Mouse (Mus musculus): ENCODE measurements around the gene Olfr368.

The Olfr368 gene

DNA sequence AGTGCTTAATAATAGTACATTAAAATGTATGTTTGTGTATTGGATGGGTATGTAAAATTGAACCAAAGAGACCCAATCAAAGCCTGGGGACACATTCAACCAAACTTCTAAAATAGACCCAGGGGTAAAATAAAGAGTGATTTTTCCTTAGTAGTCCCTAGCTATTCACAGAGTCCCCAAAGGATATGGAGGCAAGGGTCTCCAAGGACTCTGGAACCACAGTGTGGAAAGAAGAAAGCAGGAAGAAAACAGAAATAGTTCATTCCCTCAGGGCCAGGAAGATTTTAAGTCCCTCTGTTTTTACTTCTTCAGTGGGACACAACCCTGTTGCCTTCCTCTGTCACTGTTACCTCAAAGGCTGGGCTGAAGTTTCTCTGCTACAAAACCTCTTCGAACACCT, at the start of gene Olfr368:
Gene Olfr368, plus strand, starts transcription at position 301 of the 400 bp plus-strand sequence.
- DNase-seq (ENCODE audit: extremely low read depth, insufficient read length, low spot score) = no peak

DNA sequence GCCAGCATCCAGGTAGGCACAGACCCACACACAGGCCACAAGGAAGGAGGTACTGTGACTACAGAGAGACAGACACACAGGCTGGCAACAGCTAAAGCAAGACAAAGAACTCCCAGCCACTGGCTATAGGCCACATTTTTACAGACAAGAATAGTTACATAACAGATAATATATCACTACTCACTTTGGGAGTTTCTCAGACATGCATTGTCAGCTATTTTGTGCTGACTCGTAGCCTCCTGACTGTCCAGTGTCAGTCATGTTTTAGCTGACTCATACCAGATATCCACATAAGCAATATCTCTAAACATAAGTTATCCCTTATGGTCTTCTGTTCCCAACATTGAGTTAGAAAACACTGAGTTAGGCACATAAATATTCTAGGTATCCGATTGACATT, 7.0 kb downstream of the Olfr368 start:
- DNase-seq (ENCODE audit: extremely low read depth, insufficient read length, low spot score) = no peak

DNA sequence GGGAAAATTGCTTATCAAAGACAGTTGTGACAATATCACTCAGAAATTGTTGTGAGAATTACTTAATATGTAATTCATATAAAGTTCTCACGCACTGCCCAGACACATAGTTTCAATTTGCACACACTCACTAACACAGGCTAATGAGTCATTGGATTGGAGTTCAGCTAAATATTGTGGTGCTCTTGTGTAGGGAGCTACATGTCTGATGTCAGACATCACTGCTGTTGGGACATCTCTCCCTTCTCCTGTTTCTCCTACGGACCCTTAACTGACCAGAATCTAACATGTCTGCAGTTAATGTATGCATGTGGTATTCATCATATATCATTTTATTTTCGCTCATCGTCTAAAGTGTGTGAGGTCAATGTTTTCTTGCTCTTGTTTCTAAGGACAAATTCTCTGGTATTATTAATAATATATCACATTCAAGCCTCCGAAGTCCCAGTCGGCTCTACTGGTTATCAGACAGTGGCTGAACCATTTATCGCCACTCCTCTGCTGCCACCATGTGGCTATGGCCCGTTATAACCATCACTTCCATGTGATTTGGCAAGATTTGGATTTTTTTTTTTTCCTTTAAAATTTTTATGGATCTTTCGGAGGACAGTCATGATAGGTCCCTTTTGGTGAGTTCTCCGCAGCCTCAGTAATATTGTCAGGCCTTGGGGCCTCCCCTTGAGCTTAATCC, 12.3 kb downstream of the Olfr368 start:
- peak; percentile 18 for DNase-seq (ENCODE audit: extremely low read depth, insufficient read length, low spot score)

DNA sequence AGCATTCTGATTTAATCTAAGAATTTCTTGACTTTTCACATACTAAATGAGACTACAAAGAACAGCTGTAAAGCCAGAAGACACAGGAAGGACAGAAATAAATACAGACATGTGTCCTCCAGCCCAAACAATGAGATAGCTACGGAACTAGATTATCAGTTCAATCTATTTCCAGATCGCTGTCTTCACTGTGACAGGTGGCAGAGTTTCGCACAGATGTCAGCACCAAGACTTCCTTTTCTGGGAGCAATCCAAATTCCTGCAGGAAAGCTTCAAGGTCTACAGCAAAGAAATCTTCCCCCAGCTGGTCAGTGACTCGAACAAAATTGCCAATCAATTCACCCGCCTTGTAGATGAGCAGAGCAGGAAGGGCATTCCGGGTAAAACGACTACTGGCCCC, 25.4 kb downstream of the Olfr368 start:
- no peak for DNase-seq (ENCODE audit: extremely low read depth, insufficient read length, low spot score)

DNA sequence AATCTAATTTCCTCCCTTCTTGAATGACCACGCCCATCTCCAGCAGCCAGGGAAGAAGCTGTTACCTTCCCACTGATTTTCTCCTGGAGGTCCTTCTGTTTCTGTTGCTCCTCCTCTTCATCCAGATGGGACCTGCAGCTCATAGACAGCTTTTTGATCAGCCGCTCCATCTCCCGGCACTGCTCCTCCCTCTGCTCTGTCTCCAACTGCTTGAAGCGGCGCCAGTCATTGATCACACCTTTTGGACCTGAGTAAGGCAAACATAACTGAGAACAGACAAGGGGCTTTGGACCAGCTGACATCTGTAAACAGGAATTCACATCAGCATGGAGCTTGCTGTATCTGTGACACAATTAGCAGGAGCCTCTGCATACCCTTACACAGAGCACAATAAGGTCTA, 29.3 kb downstream of the Olfr368 start:
- no peak for DNase-seq (ENCODE audit: extremely low read depth, insufficient read length, low spot score)

- DNase-seq (ENCODE audit: extremely low read depth, insufficient read length, low spot score) = peak; percentile 95
Observed at GRCm38 (mm10) chr2:37358633-37359540, 32.6 kb downstream of the Olfr368 start, which contains the start of gene Pdcl. Gene Pdcl, minus strand, starts transcription at chr2:37359332.

- no peak for DNase-seq (ENCODE audit: extremely low read depth, insufficient read length, low spot score)
Observed at GRCm38 (mm10) chr2:37359908-37360307, 33.6 kb downstream of the Olfr368 start.

GRCm38 (mm10) chr2:37370651-37371050, 44.3 kb downstream of the Olfr368 start:
- DNase-seq (ENCODE audit: extremely low read depth, insufficient read length, low spot score) = no peak

DNA sequence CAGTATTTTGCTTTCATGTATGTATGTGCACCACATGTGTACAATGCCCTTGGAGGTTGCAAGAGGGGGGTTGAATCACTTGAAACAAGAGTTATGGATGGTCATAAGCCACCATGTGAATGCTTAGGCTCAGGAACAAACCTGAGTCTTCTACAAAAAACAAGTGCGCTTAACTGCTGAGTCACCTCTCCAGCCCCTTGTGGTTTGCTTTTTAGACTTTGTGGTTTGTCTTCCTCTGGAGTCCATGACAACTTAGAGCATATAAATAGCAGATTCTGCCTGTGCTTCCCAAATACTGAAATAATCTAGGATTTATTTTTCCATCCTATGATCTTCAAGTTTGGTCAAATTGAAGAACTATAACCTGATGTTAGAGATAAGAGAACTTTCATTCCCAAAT, 49.7 kb downstream of the Olfr368 start:
- DNase-seq (ENCODE audit: extremely low read depth, insufficient read length, low spot score) = peak; percentile 71

DNA sequence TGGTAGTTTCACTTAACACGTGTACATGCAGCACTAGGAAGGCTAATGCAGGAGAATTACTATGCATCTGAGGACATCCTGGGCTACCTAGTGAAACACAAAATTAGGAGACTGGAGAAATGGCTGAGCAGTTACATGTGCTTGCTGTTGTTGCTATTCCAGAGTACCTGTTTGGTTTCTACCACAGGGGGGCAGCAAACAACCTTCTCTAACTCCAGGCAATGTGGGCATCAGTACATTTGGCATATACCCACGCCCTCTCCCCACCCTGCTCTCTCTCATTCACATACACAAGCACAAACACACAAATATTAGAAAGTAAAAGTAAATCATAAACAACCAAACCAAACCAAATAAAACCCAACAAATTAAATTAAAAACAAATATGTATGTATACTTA, 53.9 kb downstream of the Olfr368 start:
- DNase-seq (ENCODE audit: extremely low read depth, insufficient read length, low spot score) = peak; percentile 21
